Mouse (Mus musculus) bone marrow, adult 2 months (tissue): ENCODE data around the gene Frem3.

Source experiments
- CTCF ChIP-seq: fragments of 200-500 bp; IDR thresholded peaks from 2 replicates; pipeline ENCODE4 v1.5.1; 2011; ENCODE audit warnings: low read length, control low read depth; ENCODE audit not compliant: control insufficient read depth, insufficient read depth
- POLR2A ChIP-seq: fragments of 200-500 bp; IDR thresholded peaks from 2 replicates; pipeline ENCODE4 v1.6.1; 2011; ENCODE audit warnings: low read depth, mild to moderate bottlenecking, control low read depth, low read length, borderline replicate concordance; ENCODE audit not compliant: control insufficient read depth

- TF ChIP-seq CTCF, result no peak
- TF ChIP-seq POLR2A, result no peak
Measured at GRCm38 (mm10) chr8:80619787-80620186, 8.9 kb downstream of the Frem3 start.
